Mouse (Mus musculus) B cell, adult 67 days (primary cell): ENCODE data around the gene Mug2. TPM values are rescaled to one million over a fixed set of nuclear protein-coding genes. Genes with fewer than 3 reads are reported as not detected.

Source experiments
- total RNA-seq, 2 experiments: library from RNA; stranded (reverse); gene quantifications; 4 replicates each; pipeline ENCODE4 v1.2.4; 2023

Gene Mug2
- not detected for total RNA-seq

GRCm38 (mm10) chr6:122006461-122006860 is at the start of gene Mug2:
TSS of gene Mug2 (plus strand) at chr6:122006761.

Other genes starting within 250 kb of the Mug2 start
- not detected for gene Mug1, start 168.2 kb upstream of the Mug2 start, total RNA-seq